Mouse (Mus musculus) lung, postnatal 0 days (tissue): Measurements from ENCODE around the gene Clec12b.

Experiments used
- CTCF ChIP-seq: IDR thresholded peaks from 2 replicates; pipeline ENCODE4 v1.5.1; 2016; ENCODE audit warnings: antibody characterized with exemption, mild to moderate bottlenecking
- EP300 ChIP-seq: IDR thresholded peaks from 2 replicates; pipeline ENCODE4 v1.6.1; 2016; ENCODE audit warnings: antibody characterized with exemption, mild to moderate bottlenecking, control low read depth

DNA sequence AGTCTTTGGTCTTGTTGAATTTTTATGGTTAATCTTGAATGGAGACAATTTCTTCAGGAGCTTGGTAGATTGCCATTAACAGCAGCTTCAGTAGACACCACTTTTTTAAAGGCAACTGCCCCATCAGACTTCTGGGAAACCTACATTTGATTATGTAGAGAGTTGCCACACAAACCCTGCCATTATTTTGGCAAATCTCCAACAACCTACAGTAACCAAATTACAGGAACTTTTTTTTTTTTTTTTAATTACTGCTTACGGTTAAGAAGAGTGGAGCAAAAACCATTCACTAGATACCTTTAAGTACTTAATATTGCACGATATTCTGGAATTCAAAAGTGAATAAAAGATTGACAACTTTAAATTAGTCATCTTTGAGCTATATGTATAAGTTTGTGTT, 26.2 kb downstream of the Clec12b start:
- TF ChIP-seq CTCF (no peak), EP300 (no peak)
